Mouse (Mus musculus) cerebellum, postnatal 36 days (tissue): ENCODE data around the gene Ten1.
A peak's percentile ranks its signal among the peaks of the same experiment; 100 is the strongest.

ENCODE experiments used
- DNase-seq, 2 experiments: peaks; one replicate each; pipeline ENCODE4 v3.0.0; 2021 to 2022; ENCODE audit warnings: mixed read lengths in 2 of 2

Ten1 gene

GRCm38 (mm10) chr11:116198639-116199531 is at the start of gene Ten1, which contains the start of gene Acox1:
Ten1 (plus strand) TSS chr11:116198855.
Acox1 (minus strand) TSS chr11:116199045.
- DNase-seq: peak; percentile 96

- DNase-seq: peak; percentile 43 to 53
These were observed 49.3 kb upstream of the Ten1 start for GRCm38 (mm10) chr11:116149341-116149740.

- DNase-seq: no peak
These were observed 47.7 kb upstream of the Ten1 start for GRCm38 (mm10) chr11:116150960-116151359.

GRCm38 (mm10) chr11:116161312-116161711 is 37.3 kb upstream of the Ten1 start:
- no peak for DNase-seq

- DNase-seq: peak in 1 of 2 experiments; percentile 25
These were observed 36.5 kb upstream of the Ten1 start for GRCm38 (mm10) chr11:116162146-116162545.

GRCm38 (mm10) chr11:116163002-116163401 is 35.7 kb upstream of the Ten1 start:
- DNase-seq: no peak

GRCm38 (mm10) chr11:116167232-116167631 is 31.4 kb upstream of the Ten1 start:
- no peak for DNase-seq

GRCm38 (mm10) chr11:116167884-116168439 is 30.7 kb upstream of the Ten1 start, which contains the start of gene Fbf1:
Fbf1 (minus strand) TSS chr11:116168166.
- DNase-seq: peak; percentile 96 to 97

- DNase-seq: no peak
These were observed 29.4 kb upstream of the Ten1 start for GRCm38 (mm10) chr11:116169214-116169613.

- DNase-seq: no peak
These were observed 28.5 kb upstream of the Ten1 start for GRCm38 (mm10) chr11:116170003-116170800.

- no peak for DNase-seq
These were observed 26.7 kb upstream of the Ten1 start for GRCm38 (mm10) chr11:116171959-116172358.

- DNase-seq: no peak
These were observed 23.7 kb upstream of the Ten1 start for GRCm38 (mm10) chr11:116174775-116175448.

- no peak for DNase-seq
These were observed 22.6 kb upstream of the Ten1 start for GRCm38 (mm10) chr11:116176010-116176409.

- DNase-seq: no peak
These were observed 20.1 kb upstream of the Ten1 start for GRCm38 (mm10) chr11:116178411-116179121.

- DNase-seq: peak in 1 of 2 experiments; percentile 18
These were observed 12.8 kb upstream of the Ten1 start for GRCm38 (mm10) chr11:116185836-116186235.

- no peak for DNase-seq
These were observed 12.3 kb upstream of the Ten1 start for GRCm38 (mm10) chr11:116186360-116186759.

GRCm38 (mm10) chr11:116187226-116187930 is 11.3 kb upstream of the Ten1 start:
- no peak for DNase-seq

GRCm38 (mm10) chr11:116194619-116195018 is 4.0 kb upstream of the Ten1 start:
- no peak for DNase-seq

- no peak for DNase-seq
These were observed 3.4 kb upstream of the Ten1 start for GRCm38 (mm10) chr11:116195252-116195651.

GRCm38 (mm10) chr11:116196336-116196735 is 2.3 kb upstream of the Ten1 start:
- DNase-seq: no peak
